Mouse (Mus musculus) stomach, embryonic 14.5 days (tissue): ENCODE results near the gene Ncoa6. TPM values are rescaled to one million over a fixed set of nuclear protein-coding genes. Genes with fewer than 3 reads are reported as not detected.

Experiments
- microRNA counts: library from miRNA; unstranded; fragments of <30 nt; microRNA quantifications from one replicate; lab custom pipeline; 2016
- microRNA-seq: library from miRNA; unstranded; fragments of <30 nt; microRNA quantifications from one replicate; pipeline ENCODE4, GENCODE M21; 2016
- polyA plus RNA-seq: library from polyadenylated mRNA; unstranded; fragments of >200 nt; fragmentation: Nextera tagmentation; extraction: Ambion mirVana; gene quantifications from 2 replicates; pipeline ENCODE4 v1.2.1, GENCODE M21; 2014

Gene Ncoa6
- polyA plus RNA-seq, 1 experiment from 2014 or later, result 35.6 TPM

MicroRNAs within 50 kb of the gene (microRNA counts, 519-probe panel; counts per million panel counts)
- 2,201 counts per million, percentile 31 among the panel's probes with 10 or more counts for microRNA mmu-miR-695 (lab: Ali Mortazavi, UCI)

Small RNA genes lying within 50 kb of the gene (microRNA-seq; reads per million reads assigned to microRNA genes)
- gene Mir695, result not detected

Other genes with a start within 250 kb of the Ncoa6 start
- 417 and 449 TPM in 2 replicates for gene Dynlrb1, start 237.4 kb downstream of the Ncoa6 start, polyA plus RNA-seq
- 211 and 225 TPM in 2 replicates for gene Map1lc3a, start 197.6 kb downstream of the Ncoa6 start, polyA plus RNA-seq
- gene Pigu, start 116.5 kb downstream of the Ncoa6 start, polyA plus RNA-seq, result 61.6 and 62.5 TPM in 2 replicates
- 19.7 and 19.9 TPM in 2 replicates for gene Trp53inp2, start 92.8 kb downstream of the Ncoa6 start, polyA plus RNA-seq
- gene Acss2, start 44.1 kb upstream of the Ncoa6 start, polyA plus RNA-seq, result 9.5 and 10.8 TPM in 2 replicates
- 2.4 and 2.6 TPM in 2 replicates for gene Ggt7, start 44.3 kb upstream of the Ncoa6 start, polyA plus RNA-seq
- gene Gss, start 118.9 kb upstream of the Ncoa6 start, polyA plus RNA-seq, result 24.2 and 26.1 TPM in 2 replicates
- 0.39 and 0.76 TPM in 2 replicates for gene Myh7b, start 137.3 kb upstream of the Ncoa6 start, polyA plus RNA-seq
- 137 and 140 TPM in 2 replicates for gene Trpc4ap, start 218.5 kb upstream of the Ncoa6 start, polyA plus RNA-seq